In the genomic region with DNA sequence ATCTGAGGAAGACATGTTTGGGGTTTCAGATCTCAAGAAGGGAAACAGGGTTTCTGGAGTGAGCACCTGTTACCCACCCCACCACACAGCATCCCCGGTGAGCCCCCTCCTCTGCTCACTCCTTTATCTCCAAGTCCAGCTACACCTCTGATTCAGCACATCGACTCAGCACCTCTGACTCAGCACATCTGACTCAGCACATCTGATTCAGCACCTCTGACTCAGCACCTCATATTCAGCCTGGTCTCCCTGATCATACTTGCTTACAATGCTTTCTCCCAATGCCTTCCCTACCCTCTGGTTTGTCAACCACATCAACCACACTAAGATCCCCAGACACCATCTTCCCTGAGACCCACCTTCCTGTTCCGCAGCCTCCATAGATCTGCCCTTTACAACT, we compare ENCODE assay signal across 11 mouse cellular contexts. TPM values are rescaled to one million over a fixed set of nuclear protein-coding genes. Genes with fewer than 3 reads are reported as not detected.
DNase-seq lines count a peak whose midpoint lies in the region; ATAC-seq and TF ChIP-seq lines count a peak whose summit lies in the region.
"Had no signal": no experiment of that assay in that cellular context is flagged by ENCODE, and none has a peak within 500 bp of the region (broad histone marks: within the 10 kb centered on the region; RNA-seq: fewer than 3 reads in every experiment).

No protein-coding gene starts in this region.

- peak; percentile 91 for DNase-seq in heart, embryonic 10.5 days (ENCODE audit: low spot score)
- no peak for DNase-seq in heart, postnatal 10 days
- DNase-seq in ES-E14 (ENCODE audit: low read depth, low spot score) = no peak
- peak; percentile 76 for DNase-seq in c-Kit-positive CD71-positive TER-119-positive erythroid progenitor cells, embryonic 14.5 days (ENCODE audit: low spot score)
- DNase-seq in gastrocnemius, adult 8-10 months (ENCODE audit: low spot score in 2 of 2) = no peak
- no peak for DNase-seq in cerebellum, adult 8-10 months

- H3K36me3 ChIP-seq in heart, embryonic 10.5 days = no peaks in the 10 kb centered on the region
- H3K36me3 ChIP-seq in ES-E14 (ENCODE audit: control insufficient read depth, insufficient read depth, low read length, poor library complexity, severe bottlenecking) = no peaks in the 10 kb centered on the region
- no peaks in the 10 kb centered on the region for H3K36me3 ChIP-seq in stomach, embryonic 15.5 days
- H3K36me3 ChIP-seq in hindbrain, embryonic 13.5 days = no peaks in the 10 kb centered on the region
- H3K36me3 ChIP-seq: lung, embryonic 15.5 days had no signal

- H3K4me1 ChIP-seq in heart, embryonic 10.5 days = peaks cover 15% of the 10 kb centered on the region
- H3K4me1 ChIP-seq in ES-E14 (ENCODE audit: control insufficient read depth in 2 of 2, insufficient read depth in 2 of 2, low read length in 2 of 2, poor library complexity in 1 of 2) = peaks cover 2 to 28% of the 10 kb centered on the region in 2 experiments; a peak in 2 of 4 replicates
- H3K4me1 ChIP-seq in stomach, embryonic 15.5 days = peaks cover 8% of the 10 kb centered on the region
- peaks cover 13% of the 10 kb centered on the region for H3K4me1 ChIP-seq in hindbrain, embryonic 13.5 days (replicated peaks)
- H3K4me1 ChIP-seq: lung, embryonic 15.5 days had no signal

- intact Hi-C loops in heart, postnatal 10 days (cut with DNase I) = loop anchor here (10.0 kb wide), 1 partner anchor 191 kb away; a partner anchor contains a TSS

- no peak overlapping the region for H3K4me3 ChIP-seq in heart, embryonic 10.5 days
- H3K4me3 ChIP-seq in ES-E14 (ENCODE audit: insufficient read depth in 1 of 2, low read depth in 1 of 2, low read length in 2 of 2, poor library complexity in 1 of 2, severe bottlenecking in 1 of 2) = no peak overlapping the region
- no peak overlapping the region for H3K4me3 ChIP-seq in stomach, embryonic 15.5 days (replicated peaks)
- no peak overlapping the region for H3K4me3 ChIP-seq in hindbrain, embryonic 13.5 days
- H3K4me3 ChIP-seq: forebrain, embryonic 13.5 days; lung, embryonic 15.5 days had no signal

- peak overlapping the region; percentile 74; the same call in 1 of the 2 replicates for H3K27ac ChIP-seq in heart, embryonic 10.5 days
- H3K27ac ChIP-seq in ES-E14 (ENCODE audit: insufficient read depth, low read depth, low read length, poor library complexity, severe bottlenecking) = no peak overlapping the region
- no peak overlapping the region for H3K27ac ChIP-seq in stomach, embryonic 15.5 days
- no peak overlapping the region for H3K27ac ChIP-seq in hindbrain, embryonic 13.5 days
- H3K27ac ChIP-seq: forebrain, embryonic 13.5 days; lung, embryonic 15.5 days had no signal

- H3K9ac ChIP-seq in ES-E14 (ENCODE audit: insufficient read depth, low read depth, low read length, poor library complexity, severe bottlenecking) = peak overlapping the region; percentile 47; the same call in 1 of the 2 replicates
- no peak overlapping the region for H3K9ac ChIP-seq in stomach, embryonic 15.5 days
- no peak overlapping the region for H3K9ac ChIP-seq in hindbrain, embryonic 13.5 days
- H3K9ac ChIP-seq: forebrain, embryonic 13.5 days; lung, embryonic 15.5 days had no signal

- H3K4me2 ChIP-seq in stomach, embryonic 15.5 days = no peak overlapping the region
- no peak overlapping the region for H3K4me2 ChIP-seq in hindbrain, embryonic 13.5 days
- H3K4me2 ChIP-seq: forebrain, embryonic 13.5 days; lung, embryonic 15.5 days had no signal

- in situ Hi-C loops in ES-E14 (cut with MboI; ENCODE audit: low sequenced_read_pairs in 2 of 2, unreplicated experiment in 2 of 2) = loop anchor here in 1 of 2 experiments (10.0 kb wide), 1 partner anchor 101 kb away; no protein-coding TSS in a partner anchor

- H3K9me3 ChIP-seq in heart, embryonic 10.5 days = no peaks in the 10 kb centered on the region
- H3K9me3 ChIP-seq in ES-E14 (ENCODE audit: control insufficient read depth, insufficient read depth, low read depth, low read length) = no peaks in the 10 kb centered on the region
- no peaks in the 10 kb centered on the region for H3K9me3 ChIP-seq in stomach, embryonic 15.5 days
- H3K9me3 ChIP-seq in hindbrain, embryonic 13.5 days = no peaks in the 10 kb centered on the region
- H3K9me3 ChIP-seq: forebrain, embryonic 13.5 days; lung, embryonic 15.5 days had no signal

- ATAC-seq in stomach, embryonic 15.5 days (ENCODE audit: insufficient read depth, low FRiP score, low read depth) = 0 out of 2 replicates have a peak, but pooled peaks have one; percentile 21
- ATAC-seq in hindbrain, embryonic 13.5 days (ENCODE audit: low FRiP score) = no peak

- WGBS in heart, embryonic 10.5 days = 71% methylated on average over 3 of the region's 3 CpGs
- 56% methylated on average over 3 of the region's 3 CpGs for WGBS in stomach, embryonic 15.5 days
- 81% methylated on average over 3 of the region's 3 CpGs for WGBS in hindbrain, embryonic 13.5 days

- H3K27me3 ChIP-seq in heart, embryonic 10.5 days (ENCODE audit: insufficient read depth, poor library complexity, severe bottlenecking) = peaks cover 29% of the 10 kb centered on the region
- H3K27me3 ChIP-seq in stomach, embryonic 15.5 days (replicated peaks) = no peaks in the 10 kb centered on the region
- H3K27me3 ChIP-seq in hindbrain, embryonic 13.5 days = peaks cover 23% of the 10 kb centered on the region

TF ChIP-seq in ES-E14, 5 proteins besides CTCF, POLR2A, EP300 and RAD21:
- TF ChIP-seq ZC3H11A (IDR thresholded peaks at IDR 0.05; ENCODE audit: borderline replicate concordance, low read depth, low read length) (no peak), MAFK (IDR thresholded peaks at IDR 0.05; ENCODE audit: insufficient read depth, low read depth, low read length) (peak; percentile 99), CHD2 (IDR thresholded peaks at IDR 0.05; ENCODE audit: low read depth, low read length) (no peak)

RNA-seq across cellular contexts. Expression of a gene that starts 3.5 kb away (rescaled TPM):
- 0.80 TPM in 1 of 2 replicates, not detected in the other for polyA plus RNA-seq in heart, embryonic 10.5 days (2016; fragmentation: Nextera tagmentation; extraction: Ambion mirVana)
- total RNA-seq in heart, postnatal 10 days (2021) = not detected
- 2.1 and 2.9 TPM in 2 replicates for total RNA-seq in ES-E14 (2012; rRNA removed)
- polyA plus RNA-seq in stomach, embryonic 15.5 days (2015; fragmentation: Nextera tagmentation; extraction: Ambion mirVana) = 0.08 TPM in 1 of 2 replicates, not detected in the other
- total RNA-seq in gastrocnemius, adult 8-10 months (2022) = not detected
- 0.10 TPM in 1 of 2 replicates, not detected in the other for polyA plus RNA-seq in hindbrain, embryonic 13.5 days (2015; fragmentation: Nextera tagmentation; extraction: Ambion mirVana)
- polyA plus RNA-seq: forebrain, embryonic 13.5 days; heart, embryonic 16.5 days; lung, embryonic 15.5 days had no signal

RNA-seq across cellular contexts. Expression of a gene that starts 8.7 kb away (rescaled TPM):
- polyA plus RNA-seq in heart, embryonic 10.5 days (2016; fragmentation: Nextera tagmentation; extraction: Ambion mirVana) = 0.23 and 0.79 TPM in 2 replicates
- total RNA-seq in heart, postnatal 10 days (2021) = under 1 TPM; 0.17 to 0.35 TPM
- 0.09 and 0.16 TPM in 2 replicates for total RNA-seq in ES-E14 (2012; rRNA removed)
- 7.3 and 8.2 TPM in 2 replicates for polyA plus RNA-seq in stomach, embryonic 15.5 days (2015; fragmentation: Nextera tagmentation; extraction: Ambion mirVana)
- total RNA-seq in gastrocnemius, adult 8-10 months (2022) = not detected
- polyA plus RNA-seq in hindbrain, embryonic 13.5 days (2015; fragmentation: Nextera tagmentation; extraction: Ambion mirVana) = 1.6 and 1.7 TPM in 2 replicates

RNA-seq across cellular contexts. Expression of a gene that starts 37.3 kb away (rescaled TPM):
- polyA plus RNA-seq in heart, embryonic 10.5 days (2016; fragmentation: Nextera tagmentation; extraction: Ambion mirVana) = 14.9 and 16.9 TPM in 2 replicates
- 1 to 10 TPM; 4.2 to 5.0 TPM for total RNA-seq in heart, postnatal 10 days (2021)
- 12.1 and 14.7 TPM in 2 replicates for total RNA-seq in ES-E14 (2012; rRNA removed)
- polyA plus RNA-seq in stomach, embryonic 15.5 days (2015; fragmentation: Nextera tagmentation; extraction: Ambion mirVana) = 11.5 and 13.2 TPM in 2 replicates
- 1 to 10 TPM; 1.7 to 5.9 (median 3.7) TPM for total RNA-seq in gastrocnemius, adult 8-10 months (2022)
- polyA plus RNA-seq in hindbrain, embryonic 13.5 days (2015; fragmentation: Nextera tagmentation; extraction: Ambion mirVana) = 8.4 and 9.2 TPM in 2 replicates

RNA-seq across cellular contexts. Expression of a gene that starts 52.7 kb away (rescaled TPM):
- polyA plus RNA-seq in heart, embryonic 10.5 days (2016; fragmentation: Nextera tagmentation; extraction: Ambion mirVana) = 6.1 and 9.7 TPM in 2 replicates
- 1 to 10 TPM; 6.9 to 8.4 TPM for total RNA-seq in heart, postnatal 10 days (2021)
- total RNA-seq in ES-E14 (2012; rRNA removed) = 223 and 321 TPM in 2 replicates
- 6.3 and 7.7 TPM in 2 replicates for polyA plus RNA-seq in stomach, embryonic 15.5 days (2015; fragmentation: Nextera tagmentation; extraction: Ambion mirVana)
- 1 to 10 TPM; 1.2 to 2.5 (median 1.8) TPM for total RNA-seq in gastrocnemius, adult 8-10 months (2022)
- polyA plus RNA-seq in hindbrain, embryonic 13.5 days (2015; fragmentation: Nextera tagmentation; extraction: Ambion mirVana) = 6.3 and 6.5 TPM in 2 replicates

Comparison
In these comparisons a context has a peak if more than half of its experiments do, and no peak if none do; other contexts are left out.
1. DNase-seq: peak in heart, embryonic 10.5 days (single experiment) and c-Kit-positive CD71-positive TER-119-positive erythroid progenitor cells, embryonic 14.5 days (single experiment); none in heart, postnatal 10 days (0 of 2), ES-E14 (single experiment), gastrocnemius, adult 8-10 months (0 of 2) and cerebellum, adult 8-10 months (single experiment).